Mouse (Mus musculus) gastrocnemius, postnatal 4 days (tissue): ENCODE measurements around the gene Fam72a. TPM values are rescaled to one million over a fixed set of nuclear protein-coding genes. Genes with fewer than 3 reads are reported as not detected.

Source experiments
- DNase-seq, 2 experiments: peaks; one replicate each; pipeline ENCODE4 v3.0.0; 2021 to 2022; ENCODE audit warnings: low spot score in 2 of 2, mixed read lengths in 2 of 2
- microRNA-seq: library from miRNA; unstranded; fragments of <30 nt; microRNA quantifications from one replicate; pipeline ENCODE4 v1.2.0, GENCODE M21; 2021
- total RNA-seq, 2 experiments: library from RNA; stranded (reverse); gene quantifications; 2 replicates each; pipeline ENCODE4 v1.2.3; 2021

Fam72a gene
- total RNA-seq, 2 experiments from 2014 or later, result 1.7 to 2.0 TPM

- peak in 1 of 2 experiments; percentile 18 for DNase-seq
These were observed 51.4 kb downstream of the Fam72a start for GRCm38 (mm10) chr1:131578943-131579680.

DNA sequence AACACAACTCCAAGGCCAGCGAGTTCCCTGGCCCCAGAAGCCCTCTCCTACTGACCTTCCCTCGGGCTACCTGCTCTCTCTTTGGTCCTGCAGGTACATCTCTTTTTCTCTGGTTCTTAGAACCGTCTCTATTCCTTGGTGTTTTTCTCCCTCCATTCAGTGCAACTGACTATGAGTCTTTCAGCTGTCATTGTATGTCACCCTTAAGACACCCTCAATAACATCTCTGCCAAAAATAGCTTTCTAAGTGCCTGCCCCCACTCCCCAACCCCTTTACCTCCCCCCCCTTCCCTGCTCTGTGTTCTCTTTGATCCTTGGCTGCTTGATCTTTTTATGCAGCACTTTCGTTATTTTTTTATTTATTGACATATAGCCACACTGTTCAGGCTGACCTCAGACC, 52.7 kb downstream of the Fam72a start:
- DNase-seq, result no peak

- DNase-seq, result no peak
These were observed 55.9 kb downstream of the Fam72a start for GRCm38 (mm10) chr1:131583598-131583997.

GRCm38 (mm10) chr1:131586836-131587235, 59.1 kb downstream of the Fam72a start:
- DNase-seq, result no peak

Small RNA genes lying within 50 kb of the gene (microRNA-seq; reads per million reads assigned to microRNA genes)
- not detected for gene Gm24273

Other genes with a start within 250 kb of the Fam72a start
- gene Ikbke, start 248.3 kb upstream of the Fam72a start, total RNA-seq, result 1 to 10 TPM; 7.5 to 7.6 TPM
- 10 to 100 TPM; 66.3 to 67.7 TPM for gene Srgap2, start 551 bp upstream of the Fam72a start, total RNA-seq
- not detected for gene Avpr1b, start 71.3 kb downstream of the Fam72a start, total RNA-seq
- 1 to 10 TPM; 1.4 to 2.1 TPM for gene Ctse, start 110.4 kb downstream of the Fam72a start, total RNA-seq
- 10 to 100 TPM; 13.2 to 13.3 TPM for gene Rab7b, start 160.8 kb downstream of the Fam72a start, total RNA-seq
- under 1 TPM in 1 of 2 experiments, not detected in 1; 0.39 TPM for gene Slc26a9, start 216.1 kb downstream of the Fam72a start, total RNA-seq